Mouse (Mus musculus) liver, adult 2 months (tissue): ENCODE results near the gene Igsf8. TPM values are rescaled to one million over a fixed set of nuclear protein-coding genes. Genes with fewer than 3 reads are reported as not detected.

ENCODE experiments used
- DNase-seq: peaks from one replicate; pipeline ENCODE4 v3.0.0-alpha.2; 2011; ENCODE audit warnings: low read depth, low spot score; ENCODE audit errors: extremely low read depth
- H3K27ac ChIP-seq: fragments of 200-500 bp; replicated peaks from 2 replicates; pipeline ENCODE4 v1.5.1; 2012; ENCODE audit warnings: low read depth, mild to moderate bottlenecking, control low read depth, inconsistent platforms, low read length; ENCODE audit not compliant: insufficient read depth
- H3K27me3 ChIP-seq: fragments of 200-500 bp; 2 replicates; pipeline ENCODE4 v1.6.1; 2012; ENCODE audit warnings: mild to moderate bottlenecking, moderate library complexity, low read length, inconsistent platforms; ENCODE audit not compliant: control insufficient read depth, insufficient read depth
- H3K36me3 ChIP-seq: fragments of 200-500 bp; 2 replicates; pipeline ENCODE4 v1.6.1; 2012; ENCODE audit warnings: low read length, inconsistent platforms; ENCODE audit not compliant: control insufficient read depth, insufficient read depth
- H3K4me1 ChIP-seq: fragments of 200-500 bp; 2 replicates; pipeline ENCODE4 v1.6.1; 2011; ENCODE audit warnings: low read length; ENCODE audit not compliant: control insufficient read depth, insufficient read depth
- H3K4me3 ChIP-seq: fragments of 200-500 bp; 2 replicates; pipeline ENCODE4 v1.5.1; 2011; ENCODE audit warnings: low read depth, mild to moderate bottlenecking, control low read depth, low read length, moderate library complexity; ENCODE audit not compliant: insufficient read depth
- H3K79me2 ChIP-seq: fragments of 200-500 bp; 2 replicates; pipeline ENCODE4 v1.6.1; 2012; ENCODE audit warnings: inconsistent platforms, mild to moderate bottlenecking, low read length, moderate library complexity; ENCODE audit not compliant: control insufficient read depth, insufficient read depth
- H3K9ac ChIP-seq: fragments of 200-500 bp; 2 replicates; pipeline ENCODE4 v1.6.1; 2012; ENCODE audit warnings: low read depth, mild to moderate bottlenecking, control low read depth, inconsistent platforms, low read length
- CTCF ChIP-seq: fragments of 200-500 bp; IDR thresholded peaks from 2 replicates; pipeline ENCODE4 v1.5.1; 2011; ENCODE audit warnings: low read depth, low read length, control low read depth
- POLR2A ChIP-seq: fragments of 200-500 bp; IDR thresholded peaks from 2 replicates; pipeline ENCODE4 v1.6.1; 2011; ENCODE audit warnings: low read length, control low read depth; ENCODE audit not compliant: insufficient read depth; ENCODE audit errors: extremely low read depth
- WGBS: fragments of 180-500 bp; shearing (Covaris S2); methylation state at CpG from one replicate; pipeline ENCODE4 v1.1.7; 2018; 5-methylcytosine and 5-hydroxymethylcytosine counted together
- polyA plus RNA-seq: library from polyadenylated mRNA; depleted of rRNA; stranded (reverse); fragments of >200 nt; gene quantifications from 2 replicates; pipeline ENCODE4 v1.2.3, GENCODE M21; 2012
- total RNA-seq: library from RNA; depleted of rRNA; stranded (reverse); fragments of >200 nt; gene quantifications from 2 replicates; pipeline ENCODE4 v1.2.3, GENCODE M21; 2014

Igsf8 gene
- total and polyA plus RNA-seq, 2 experiments = 3.6 to 26.3 TPM

- H3K4me3 ChIP-seq = no peak overlapping the region
- no peaks in the 10 kb centered on the region for H3K36me3 ChIP-seq
- H3K4me1 ChIP-seq = no peaks in the 10 kb centered on the region
- H3K79me2 ChIP-seq = no peaks in the 10 kb centered on the region
- H3K9ac ChIP-seq = no peak overlapping the region
- DNase-seq = no peak
- no peaks in the 10 kb centered on the region for H3K27me3 ChIP-seq
- H3K27ac ChIP-seq = no peak overlapping the region
- WGBS = 96% methylated on average over 6 of the region's 6 CpGs
- TF ChIP-seq POLR2A (no peak), CTCF (no peak)
Observed at GRCm38 (mm10) chr1:172283073-172283472, 21.6 kb downstream of the Igsf8 start.

GRCm38 (mm10) chr1:172284221-172284620 is 22.8 kb downstream of the Igsf8 start:
- TF ChIP-seq POLR2A = no peak
- TF ChIP-seq CTCF = no peak
- DNase-seq = no peak
- 89% methylated on average over 14 of the region's 14 CpGs for WGBS
- Histone ChIP-seq H3K4me1 (no peaks in the 10 kb centered on the region), H3K9ac (no peak overlapping the region), H3K27me3 (no peaks in the 10 kb centered on the region), H3K36me3 (no peaks in the 10 kb centered on the region), H3K27ac (no peak overlapping the region), H3K79me2 (no peaks in the 10 kb centered on the region), H3K4me3 (no peak overlapping the region)

GRCm38 (mm10) chr1:172286740-172287139 is 25.3 kb downstream of the Igsf8 start:
- WGBS = 90% methylated on average over 5 of the region's 5 CpGs
- no peak for DNase-seq
- TF ChIP-seq CTCF (no peak), POLR2A (no peak)
- Histone ChIP-seq H3K27me3 (no peaks in the 10 kb centered on the region), H3K79me2 (no peaks in the 10 kb centered on the region), H3K27ac (no peak overlapping the region), H3K4me3 (no peak overlapping the region), H3K4me1 (no peaks in the 10 kb centered on the region), H3K9ac (no peak overlapping the region), H3K36me3 (no peaks in the 10 kb centered on the region)

DNA sequence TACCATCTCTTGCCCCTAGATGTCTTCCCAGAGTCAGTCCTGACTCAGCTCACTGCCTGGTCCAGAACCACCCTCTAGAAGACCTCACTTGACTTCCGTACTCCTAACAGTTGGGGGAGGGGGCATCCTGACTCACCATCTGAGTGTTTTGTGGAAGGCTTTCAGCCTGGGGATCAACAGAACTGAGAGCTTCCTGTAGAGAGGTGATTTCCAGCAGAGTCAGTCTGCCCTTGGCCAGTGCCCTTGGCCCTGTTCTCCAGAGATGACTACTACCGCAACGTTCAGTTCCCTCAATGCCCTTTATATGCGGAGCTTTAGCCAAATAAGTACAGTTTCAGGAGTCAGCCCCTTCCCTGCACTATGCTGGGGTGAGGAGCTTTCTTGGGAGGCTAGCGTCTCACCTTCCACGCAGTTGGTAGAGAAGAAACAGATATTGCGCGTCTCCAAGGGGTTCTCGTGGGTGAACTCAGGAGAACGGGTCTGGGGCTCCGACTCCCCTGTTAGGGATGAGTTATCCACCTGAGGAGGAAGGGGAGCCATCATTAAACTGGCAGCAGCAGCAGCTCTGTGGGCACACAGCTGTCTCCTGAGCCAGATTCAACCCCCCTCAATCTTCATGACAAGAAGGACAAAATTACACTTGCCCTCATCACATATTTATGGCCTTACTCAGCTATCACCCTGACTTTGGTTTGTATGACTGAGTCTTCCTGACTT is 27.6 kb downstream of the Igsf8 start:
- 92% methylated on average over 11 of the region's 11 CpGs for WGBS
- H3K79me2 ChIP-seq = no peaks in the 10 kb centered on the region
- H3K9ac ChIP-seq = no peak overlapping the region
- H3K27ac ChIP-seq = no peak overlapping the region
- no peaks in the 10 kb centered on the region for H3K36me3 ChIP-seq
- H3K27me3 ChIP-seq = no peaks in the 10 kb centered on the region
- TF ChIP-seq POLR2A = no peak
- TF ChIP-seq CTCF = no peak
- no peak overlapping the region for H3K4me3 ChIP-seq
- DNase-seq = no peak
- H3K4me1 ChIP-seq = no peaks in the 10 kb centered on the region

DNA sequence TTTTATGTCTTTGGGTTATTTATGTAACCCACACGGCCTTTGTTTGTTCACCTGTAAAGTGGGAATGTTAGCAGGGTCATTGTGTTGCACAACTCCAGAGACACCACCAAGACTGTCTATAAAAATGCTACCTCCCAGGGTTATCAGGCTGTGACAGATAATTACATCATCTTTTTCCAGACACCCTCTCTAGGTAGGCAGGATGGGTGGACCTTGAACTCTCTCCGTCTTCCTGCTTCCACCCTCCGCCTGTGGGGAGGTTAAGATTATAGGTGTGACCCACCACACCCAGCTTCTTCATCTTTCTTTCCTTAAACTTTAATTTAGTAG is 28.1 kb downstream of the Igsf8 start:
- H3K9ac ChIP-seq = no peak overlapping the region
- H3K4me1 ChIP-seq = no peaks in the 10 kb centered on the region
- H3K79me2 ChIP-seq = no peaks in the 10 kb centered on the region
- no peak overlapping the region for H3K27ac ChIP-seq
- H3K36me3 ChIP-seq = no peaks in the 10 kb centered on the region
- TF ChIP-seq POLR2A (no peak), CTCF (no peak)
- no peaks in the 10 kb centered on the region for H3K27me3 ChIP-seq
- H3K4me3 ChIP-seq = no peak overlapping the region
- DNase-seq = no peak
- 55% methylated on average over 3 of the region's 3 CpGs for WGBS

GRCm38 (mm10) chr1:172292880-172293279 is 31.4 kb downstream of the Igsf8 start:
- WGBS = 94% methylated on average over 2 of the region's 2 CpGs
- Histone ChIP-seq H3K36me3 (no peaks in the 10 kb centered on the region), H3K79me2 (no peaks in the 10 kb centered on the region), H3K4me1 (no peaks in the 10 kb centered on the region), H3K4me3 (no peak overlapping the region), H3K27me3 (no peaks in the 10 kb centered on the region), H3K27ac (no peak overlapping the region), H3K9ac (no peak overlapping the region)
- no peak for DNase-seq
- no peak for TF ChIP-seq CTCF
- no peak for TF ChIP-seq POLR2A
